Mouse (Mus musculus) embryonic facial prominence, embryonic 12.5 days (tissue): Measurements from ENCODE around the gene Olfr215. TPM values are rescaled to one million over a fixed set of nuclear protein-coding genes. Genes with fewer than 3 reads are reported as not detected.
A peak's percentile ranks its signal among the peaks of the same experiment; 100 is the strongest.
"Not testable (repeated sequence)": the region's sequence is repeated elsewhere in the genome, so short reads cannot be mapped to it uniquely, and the experiment has no call there.

Source experiments
- ATAC-seq: fragments of 200-750 bp; cut with Nextera tagmentation; 2 replicates; pipeline ENCODE4 v1.8.0; 2017; ENCODE audit not compliant: insufficient number of reproducible peaks, insufficient read depth, low FRiP score, low TSS enrichment
- H3K27ac ChIP-seq: fragments of 300-500 bp; sonication (generic); 2 replicates; pipeline ENCODE4 v1.5.1; 2016; ENCODE audit warnings: mild to moderate bottlenecking
- H3K27me3 ChIP-seq: fragments of 300-500 bp; sonication (generic); 2 replicates; pipeline ENCODE4 v1.6.1; 2016; ENCODE audit warnings: mild to moderate bottlenecking, moderate library complexity
- H3K36me3 ChIP-seq: fragments of 300-500 bp; sonication (generic); 2 replicates; pipeline ENCODE4 v1.6.1; 2016; ENCODE audit warnings: mild to moderate bottlenecking
- H3K4me1 ChIP-seq: fragments of 300-500 bp; sonication (generic); 2 replicates; pipeline ENCODE4 v1.6.1; 2016
- H3K4me2 ChIP-seq: fragments of 300-500 bp; sonication (generic); replicated peaks from 2 replicates; pipeline ENCODE4 v1.6.1; 2016; ENCODE audit warnings: mild to moderate bottlenecking, moderate library complexity
- H3K4me3 ChIP-seq: fragments of 300-500 bp; sonication (generic); 2 replicates; pipeline ENCODE4 v1.5.1; 2016; ENCODE audit warnings: mild to moderate bottlenecking
- H3K9ac ChIP-seq: fragments of 300-500 bp; sonication (generic); 2 replicates; pipeline ENCODE4 v1.6.1; 2016; ENCODE audit warnings: mild to moderate bottlenecking, moderate library complexity
- H3K9me3 ChIP-seq: fragments of 300-500 bp; sonication (generic); 2 replicates; pipeline ENCODE4 v1.6.1; 2016; ENCODE audit warnings: mild to moderate bottlenecking, moderate library complexity
- WGBS: fragments of 180-500 bp; shearing (Covaris S2); methylation state at CpG from one replicate; pipeline ENCODE4 v1.1.7; 2016; 5-methylcytosine and 5-hydroxymethylcytosine counted together
- polyA plus RNA-seq: library from polyadenylated mRNA; unstranded; fragments of >200 nt; fragmentation: Nextera tagmentation; extraction: Ambion mirVana; gene quantifications from 2 replicates; pipeline ENCODE4 v1.2.1, GENCODE M21; 2016

Olfr215 gene
- polyA plus RNA-seq, result not detected in 2 replicates

- no peak within 1 kb of the TSS for H3K4me3 ChIP-seq
- H3K9ac ChIP-seq, result no peak within 1 kb of the TSS
- 68% methylated on average over 4 of the region's 4 CpGs for WGBS
- no peaks in the 10 kb centered on the region for H3K36me3 ChIP-seq
- H3K4me2 ChIP-seq, result no peak within 1 kb of the TSS
- H3K4me1 ChIP-seq, result no peaks in the 10 kb centered on the region
- no peak for ATAC-seq
- no peaks in the 10 kb centered on the region; the same call in 1 of the 2 replicates for H3K27me3 ChIP-seq
- no peaks in the 10 kb centered on the region for H3K9me3 ChIP-seq
- H3K27ac ChIP-seq, result no peak within 1 kb of the TSS
Observed at GRCm38 (mm10) chr6:116584095-116584494, at the start of gene Olfr215. Olfr215 (minus strand) TSS chr6:116584195.

- whole genome bisulfite sequencing, result 60% methylated on average over 1 of the region's 1 CpGs
- Histone ChIP-seq H3K9me3 (no peaks in the 10 kb centered on the region), H3K9ac (no peak overlapping the region), H3K27ac (no peak overlapping the region), H3K4me3 (no peak overlapping the region), H3K36me3 (peaks cover under 1% of the 10 kb centered on the region; the same call in 1 of the 2 replicates), H3K4me1 (0 out of 2 replicates have a peak, but pooled peaks cover 3% of the 10 kb centered on the region), H3K4me2 (no peak overlapping the region), H3K27me3 (no peaks in the 10 kb centered on the region)
- ATAC-seq, result no peak
Observed at GRCm38 (mm10) chr6:116632129-116632528, 48.1 kb upstream of the Olfr215 start.

- no peaks in the 10 kb centered on the region for H3K27me3 ChIP-seq
- WGBS, result 91% methylated on average over 10 of the region's 10 CpGs
- no peak overlapping the region for H3K4me2 ChIP-seq
- ATAC-seq, result no peak
- H3K4me1 ChIP-seq, result 0 out of 2 replicates have a peak, but pooled peaks cover 3% of the 10 kb centered on the region
- peaks cover 18% of the 10 kb centered on the region for H3K36me3 ChIP-seq
- no peak overlapping the region for H3K27ac ChIP-seq
- H3K4me3 ChIP-seq, result no peak overlapping the region
- no peak overlapping the region for H3K9ac ChIP-seq
- no peaks in the 10 kb centered on the region for H3K9me3 ChIP-seq
Observed at GRCm38 (mm10) chr6:116629766-116630165, 45.8 kb upstream of the Olfr215 start.

- Histone ChIP-seq H3K9ac (peak within 1 kb of the TSS; percentile 96), H3K27me3 (no peaks in the 10 kb centered on the region), H3K4me2 (peak within 1 kb of the TSS; percentile 63), H3K4me1 (0 out of 2 replicates have a peak, but pooled peaks cover 3% of the 10 kb centered on the region), H3K36me3 (peaks cover 27% of the 10 kb centered on the region), H3K9me3 (no peaks in the 10 kb centered on the region), H3K27ac (peak within 1 kb of the TSS; percentile 86), H3K4me3 (peak within 1 kb of the TSS; percentile 81)
- peak; percentile 92 for ATAC-seq
- WGBS, result under 1% methylated on average over 56 of the region's 56 CpGs
Observed at GRCm38 (mm10) chr6:116628539-116629171, 44.7 kb upstream of the Olfr215 start, which contains the start of gene Zfp422. Zfp422 (minus strand) TSS chr6:116628999.

- no peak for ATAC-seq
Observed at GRCm38 (mm10) chr6:116628095-116628494, 44.1 kb upstream of the Olfr215 start.

GRCm38 (mm10) chr6:116626417-116626816 is 42.4 kb upstream of the Olfr215 start:
- H3K9ac ChIP-seq, H3K27ac ChIP-seq, H3K9me3 ChIP-seq, H3K4me1 ChIP-seq, H3K4me3 ChIP-seq, H3K4me2 ChIP-seq, H3K27me3 ChIP-seq, ATAC-seq: not testable (repeated sequence)
- WGBS, result 95% methylated on average over 9 of the region's 9 CpGs
- H3K36me3 ChIP-seq, result peaks cover 27% of the 10 kb centered on the region

More at GRCm38 (mm10) chr6:116628095-116628494, 44.1 kb upstream of the Olfr215 start:
- Histone ChIP-seq H3K36me3 (peaks cover 27% of the 10 kb centered on the region), H3K9me3 (no peaks in the 10 kb centered on the region), H3K9ac (peak overlapping the region; percentile 96), H3K27ac (peak overlapping the region; percentile 86), H3K4me3 (peak overlapping the region; percentile 81), H3K27me3 (no peaks in the 10 kb centered on the region), H3K4me1 (0 out of 2 replicates have a peak, but pooled peaks cover 3% of the 10 kb centered on the region), H3K4me2 (peak overlapping the region; percentile 63)
- 17% methylated on average over 9 of the region's 9 CpGs for whole genome bisulfite sequencing

- no peaks in the 10 kb centered on the region for H3K9me3 ChIP-seq
- H3K4me1 ChIP-seq, result no peaks in the 10 kb centered on the region
- peaks cover 20% of the 10 kb centered on the region for H3K36me3 ChIP-seq
- no peak overlapping the region for H3K4me3 ChIP-seq
- no peak for ATAC-seq
- H3K4me2 ChIP-seq, result no peak overlapping the region
- H3K9ac ChIP-seq, result no peak overlapping the region
- H3K27me3 ChIP-seq, result no peaks in the 10 kb centered on the region
- WGBS, result 50% methylated on average over 6 of the region's 8 CpGs
- no peak overlapping the region for H3K27ac ChIP-seq
Observed at GRCm38 (mm10) chr6:116621318-116622023, 37.5 kb upstream of the Olfr215 start.

- no peaks in the 10 kb centered on the region for H3K27me3 ChIP-seq
- H3K4me1 ChIP-seq, result no peaks in the 10 kb centered on the region
- no peak overlapping the region for H3K27ac ChIP-seq
- no peaks in the 10 kb centered on the region for H3K36me3 ChIP-seq
- H3K9ac ChIP-seq, result no peak overlapping the region
- no peak overlapping the region for H3K4me2 ChIP-seq
- H3K4me3 ChIP-seq, result no peak overlapping the region
- H3K9me3 ChIP-seq, result no peaks in the 10 kb centered on the region
- ATAC-seq, result no peak
Observed at GRCm38 (mm10) chr6:116618073-116618472, 34.1 kb upstream of the Olfr215 start.

GRCm38 (mm10) chr6:116615719-116616118 is 31.7 kb upstream of the Olfr215 start:
- no peaks in the 10 kb centered on the region for H3K4me1 ChIP-seq
- 95% methylated on average over 2 of the region's 2 CpGs for WGBS
- ATAC-seq, result no peak

GRCm38 (mm10) chr6:116607230-116607629 is 23.2 kb upstream of the Olfr215 start:
- ATAC-seq, result no peak
- 53% methylated on average over 4 of the region's 4 CpGs for WGBS
- no peaks in the 10 kb centered on the region for H3K27me3 ChIP-seq
- no peaks in the 10 kb centered on the region for H3K4me1 ChIP-seq
- no peak overlapping the region for H3K9ac ChIP-seq
- H3K4me2 ChIP-seq, result no peak overlapping the region
- no peaks in the 10 kb centered on the region for H3K9me3 ChIP-seq
- no peak overlapping the region for H3K4me3 ChIP-seq
- H3K27ac ChIP-seq, result no peak overlapping the region
- H3K36me3 ChIP-seq, result no peaks in the 10 kb centered on the region

More at GRCm38 (mm10) chr6:116615719-116616118, 31.7 kb upstream of the Olfr215 start:
- Histone ChIP-seq H3K9me3 (no peaks in the 10 kb centered on the region), H3K9ac (no peak overlapping the region), H3K27ac (no peak overlapping the region), H3K27me3 (no peaks in the 10 kb centered on the region), H3K36me3 (no peaks in the 10 kb centered on the region), H3K4me3 (no peak overlapping the region), H3K4me2 (no peak overlapping the region)

- not testable (repeated sequence) for H3K4me1 ChIP-seq, ATAC-seq, H3K27me3 ChIP-seq, H3K9me3 ChIP-seq, H3K27ac ChIP-seq, H3K4me2 ChIP-seq, H3K9ac ChIP-seq, H3K4me3 ChIP-seq, H3K36me3 ChIP-seq
Observed at GRCm38 (mm10) chr6:116600969-116601368, 17.0 kb upstream of the Olfr215 start.

- Histone ChIP-seq H3K9me3 (no peaks in the 10 kb centered on the region), H3K27me3 (no peaks in the 10 kb centered on the region), H3K9ac (no peak overlapping the region), H3K27ac (no peak overlapping the region), H3K4me1 (no peaks in the 10 kb centered on the region), H3K4me2 (no peak overlapping the region), H3K4me3 (no peak overlapping the region), H3K36me3 (no peaks in the 10 kb centered on the region)
- no peak for ATAC-seq
- WGBS, result 29% methylated on average over 3 of the region's 3 CpGs
Observed at GRCm38 (mm10) chr6:116569834-116570233, 14.2 kb downstream of the Olfr215 start.
